Mouse (Mus musculus) embryonic fibroblast, embryonic 13.5 days (primary cell): ENCODE results near the gene Dlgap5. TPM values are rescaled to one million over a fixed set of nuclear protein-coding genes. Genes with fewer than 3 reads are reported as not detected.

Experiments
- H3K27ac ChIP-seq: 2 replicates; pipeline ENCODE4 v1.5.1; 2012; ENCODE audit warnings: low read length, control low read depth, inconsistent platforms; ENCODE audit not compliant: insufficient read depth
- H3K4me1 ChIP-seq: 2 replicates; pipeline ENCODE4 v1.6.1; 2011; ENCODE audit warnings: low read length; ENCODE audit not compliant: control insufficient read depth, insufficient read depth
- H3K4me3 ChIP-seq: 2 replicates; pipeline ENCODE4 v1.5.1; 2011; ENCODE audit warnings: mild to moderate bottlenecking, control low read depth, low read length; ENCODE audit not compliant: insufficient read depth
- CTCF ChIP-seq: IDR thresholded peaks from 2 replicates; pipeline ENCODE4 v1.5.1; 2011; ENCODE audit warnings: mild to moderate bottlenecking, control low read depth, low read length, moderate library complexity, borderline replicate concordance; ENCODE audit not compliant: insufficient read depth
- POLR2A ChIP-seq: IDR thresholded peaks from 2 replicates; pipeline ENCODE4 v1.6.1; 2011; ENCODE audit warnings: low read depth, mild to moderate bottlenecking, control low read depth, low read length, moderate library complexity
- polyA plus RNA-seq: library from polyadenylated mRNA; stranded (reverse); fragments of >200 nt; gene quantifications from 2 replicates; pipeline ENCODE4 v1.2.4, GENCODE M21; 2011; ENCODE audit warnings: low read depth; ENCODE audit not compliant: missing spikeins, insufficient read length

Dlgap5 gene
- polyA plus RNA-seq, 1 experiment = 28.8 TPM

- H3K4me1 ChIP-seq = no peaks in the 10 kb centered on the region
- TF ChIP-seq CTCF (no peak), POLR2A (no peak)
- H3K27ac ChIP-seq = no peak overlapping the region
- no peak overlapping the region for H3K4me3 ChIP-seq
Observed at GRCm38 (mm10) chr14:47444907-47445306, 26.7 kb upstream of the Dlgap5 start.

GRCm38 (mm10) chr14:47438947-47439346 lies 20.7 kb upstream of the Dlgap5 start:
- no peaks in the 10 kb centered on the region for H3K4me1 ChIP-seq
- no peak overlapping the region for H3K27ac ChIP-seq
- TF ChIP-seq CTCF (no peak), POLR2A (no peak)
- no peak overlapping the region for H3K4me3 ChIP-seq

GRCm38 (mm10) chr14:47432987-47433386 lies 14.8 kb upstream of the Dlgap5 start:
- no peak overlapping the region for H3K27ac ChIP-seq
- no peaks in the 10 kb centered on the region for H3K4me1 ChIP-seq
- TF ChIP-seq CTCF = 0 out of 2 replicates have a peak, but pooled peaks have one; percentile 6
- TF ChIP-seq POLR2A = no peak
- no peak overlapping the region for H3K4me3 ChIP-seq

- no peaks in the 10 kb centered on the region for H3K4me1 ChIP-seq
- no peak overlapping the region for H3K27ac ChIP-seq
- no peak overlapping the region for H3K4me3 ChIP-seq
- TF ChIP-seq POLR2A = no peak
- no peak for TF ChIP-seq CTCF
Observed at GRCm38 (mm10) chr14:47422466-47422865, 4.3 kb upstream of the Dlgap5 start.

GRCm38 (mm10) chr14:47421606-47422005 lies 3.4 kb upstream of the Dlgap5 start:
- H3K27ac ChIP-seq = no peak overlapping the region
- H3K4me3 ChIP-seq = no peak overlapping the region
- no peaks in the 10 kb centered on the region for H3K4me1 ChIP-seq
- TF ChIP-seq POLR2A (no peak), CTCF (no peak)

- TF ChIP-seq POLR2A = no peak
- no peak for TF ChIP-seq CTCF
- H3K27ac ChIP-seq = no peak overlapping the region
- H3K4me1 ChIP-seq = no peaks in the 10 kb centered on the region
- H3K4me3 ChIP-seq = no peak overlapping the region
Observed at GRCm38 (mm10) chr14:47419723-47420276, 1.6 kb upstream of the Dlgap5 start.

- no peak overlapping the region for H3K4me3 ChIP-seq
- TF ChIP-seq POLR2A (no peak), CTCF (no peak)
- H3K27ac ChIP-seq = no peak overlapping the region
- H3K4me1 ChIP-seq = no peaks in the 10 kb centered on the region
Observed at GRCm38 (mm10) chr14:47419034-47419625, 923 bp upstream of the Dlgap5 start.

- no peak for TF ChIP-seq POLR2A
- no peak for TF ChIP-seq CTCF
- H3K4me3 ChIP-seq = peak overlapping the region; percentile 17; the same call in 1 of the 2 replicates
- no peaks in the 10 kb centered on the region for H3K4me1 ChIP-seq
- no peak overlapping the region for H3K27ac ChIP-seq
Observed at GRCm38 (mm10) chr14:47418666-47418991, 422 bp upstream of the Dlgap5 start.

- TF ChIP-seq CTCF (no peak), POLR2A (no peak)
- H3K27ac ChIP-seq = no peak overlapping the region
- no peaks in the 10 kb centered on the region for H3K4me1 ChIP-seq
- H3K4me3 ChIP-seq = peak overlapping the region; percentile 68
Observed at GRCm38 (mm10) chr14:47417346-47417745, 861 bp downstream of the Dlgap5 start.

- TF ChIP-seq POLR2A (no peak), CTCF (no peak)
- H3K4me1 ChIP-seq = no peaks in the 10 kb centered on the region
- no peak overlapping the region for H3K27ac ChIP-seq
- no peak overlapping the region for H3K4me3 ChIP-seq
Observed at GRCm38 (mm10) chr14:47406000-47406399, 12.2 kb downstream of the Dlgap5 start.
